Mouse (Mus musculus) adrenal gland, postnatal 36 days (tissue): ENCODE results near the gene Cyp2u1. TPM values are rescaled to one million over a fixed set of nuclear protein-coding genes. Genes with fewer than 3 reads are reported as not detected.

Experiments used
- DNase-seq, 2 experiments: peaks; one replicate each; pipeline ENCODE4 v3.0.0; 2021; ENCODE audit warnings: mixed read lengths in 1 of 2
- total RNA-seq, 2 experiments: library from RNA; stranded (reverse); gene quantifications; 2 replicates each; pipeline ENCODE4 v1.2.3; 2021

Gene Cyp2u1
- total RNA-seq, 2 experiments from 2014 or later: 7.9 to 22.7 TPM

DNA sequence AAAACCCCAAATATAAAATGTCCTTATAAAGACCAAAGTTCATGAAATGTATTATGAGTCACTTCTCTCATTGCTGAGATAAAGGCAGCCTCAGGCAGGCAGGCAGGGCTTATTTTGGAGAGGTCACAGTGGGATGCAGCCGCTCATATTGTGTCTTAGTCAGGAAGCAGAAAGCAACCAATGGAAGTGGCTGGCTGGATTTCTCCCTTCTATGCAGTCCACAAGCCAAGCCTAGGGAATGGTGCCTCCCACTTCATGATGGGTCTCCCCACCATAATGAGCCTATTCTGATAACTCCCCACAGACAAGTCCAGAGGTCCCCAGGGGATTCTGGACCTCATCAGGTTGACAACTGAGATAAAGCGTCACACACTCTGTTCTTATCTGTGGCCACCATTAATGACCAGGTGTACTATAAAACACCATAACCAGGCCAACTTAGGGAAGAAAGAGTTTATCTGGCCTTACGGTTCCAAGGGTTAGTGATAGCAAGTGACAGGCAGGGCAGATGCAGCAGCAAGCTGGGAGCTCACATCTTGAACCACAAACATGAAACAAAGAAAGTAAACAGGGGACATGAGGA, 47.5 kb downstream of the Cyp2u1 start:
- DNase-seq: peak in 1 of 2 experiments; percentile 32

DNA sequence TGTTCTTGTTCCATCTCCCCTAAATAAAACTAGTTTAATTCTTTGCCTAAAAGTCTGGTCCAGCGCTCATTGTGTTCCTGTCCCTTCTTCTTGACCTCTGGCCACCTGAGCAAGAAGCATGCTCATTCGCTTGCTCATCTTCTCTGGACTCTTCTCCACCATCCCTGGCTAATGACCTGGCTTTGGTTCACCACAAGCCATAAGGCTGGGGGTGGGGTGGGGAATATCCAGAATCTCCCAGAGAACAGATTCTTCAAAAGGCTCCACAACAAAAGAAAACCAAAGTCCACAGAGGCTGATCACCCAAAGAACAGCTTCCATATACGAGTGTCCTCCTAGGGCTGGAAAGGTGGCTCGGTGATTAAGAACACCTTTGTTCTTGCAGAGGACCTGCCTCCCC, 48.0 kb downstream of the Cyp2u1 start:
- no peak for DNase-seq

DNA sequence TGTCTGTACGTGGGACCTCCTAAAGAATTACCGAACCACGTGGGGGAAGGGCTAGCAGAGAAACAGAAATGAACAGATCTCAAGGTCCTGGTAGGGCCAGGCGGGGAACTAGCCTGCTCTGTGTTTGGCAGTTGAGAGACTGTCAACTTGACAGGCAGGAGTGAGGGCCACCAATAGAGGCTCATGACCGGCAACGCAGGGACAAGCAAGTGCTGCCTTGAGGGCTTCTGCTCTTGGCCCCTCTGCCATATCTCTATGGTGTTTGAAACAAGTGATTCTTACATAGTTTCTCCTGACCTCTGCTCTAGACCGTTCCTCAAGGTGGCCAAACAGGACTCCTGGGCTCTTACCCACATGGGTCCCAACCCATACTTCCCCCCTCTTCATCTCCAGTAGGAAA, 51.4 kb downstream of the Cyp2u1 start:
- no peak for DNase-seq

DNA sequence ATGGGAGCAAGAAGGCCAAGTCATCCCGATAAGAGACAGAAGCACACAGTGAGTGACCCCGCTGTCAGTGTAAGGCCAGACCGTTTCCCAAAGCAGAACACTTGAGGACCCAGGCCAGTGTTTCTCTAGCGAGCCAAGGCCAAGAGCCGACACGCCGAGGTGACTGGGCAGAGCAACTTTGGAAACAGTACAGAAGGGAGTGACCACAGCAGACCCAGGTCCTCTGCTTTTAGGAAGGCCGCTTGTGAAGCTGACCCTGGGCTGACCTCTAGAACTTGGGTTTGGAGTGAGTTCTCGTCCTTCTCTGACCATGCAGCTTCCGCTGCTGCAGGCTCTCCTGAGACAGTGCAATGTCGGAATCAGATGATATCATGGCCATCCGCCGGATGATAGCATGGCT, 52.0 kb downstream of the Cyp2u1 start:
- DNase-seq: peak; percentile 27 to 41

DNA sequence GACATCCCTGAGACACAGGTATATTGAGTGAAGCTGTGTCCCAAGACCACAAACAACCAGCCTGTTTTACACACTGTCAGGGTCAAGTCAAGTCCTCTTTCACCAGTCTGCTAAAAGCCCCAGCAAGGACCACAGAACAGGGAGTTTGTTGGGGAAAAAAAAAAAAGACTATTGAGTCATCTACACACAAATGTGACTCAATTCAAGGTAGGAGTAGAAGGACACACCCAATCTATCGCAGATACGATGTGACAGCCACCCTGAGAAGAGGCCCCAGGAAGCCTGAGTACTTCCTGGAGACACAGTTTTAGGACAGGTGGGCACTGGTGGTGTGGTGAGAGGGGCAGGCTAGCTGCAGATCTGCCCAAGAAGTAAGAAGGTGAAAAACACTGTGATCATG, 52.7 kb downstream of the Cyp2u1 start:
- no peak for DNase-seq

DNA sequence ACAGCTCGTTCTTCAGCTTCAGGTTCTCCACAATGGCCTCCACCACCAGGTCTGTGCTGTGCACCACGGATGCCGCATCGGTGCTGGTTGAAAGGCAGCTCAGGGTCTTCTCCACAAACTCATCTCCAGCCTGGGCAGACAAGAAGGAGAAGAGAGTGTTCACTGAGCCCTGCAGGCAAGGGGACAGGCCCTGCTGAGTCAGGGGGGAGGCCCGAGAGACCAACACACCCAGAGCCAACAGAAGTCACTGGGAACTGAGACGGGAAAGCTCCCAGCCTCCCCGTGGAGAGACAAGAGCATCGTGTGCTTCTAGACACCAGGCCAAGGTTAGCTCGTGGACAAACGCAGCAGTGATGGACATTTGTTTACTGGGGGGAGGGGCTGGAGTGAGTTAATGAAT, 54.6 kb downstream of the Cyp2u1 start:
- peak in 1 of 2 experiments; percentile 37 for DNase-seq

DNA sequence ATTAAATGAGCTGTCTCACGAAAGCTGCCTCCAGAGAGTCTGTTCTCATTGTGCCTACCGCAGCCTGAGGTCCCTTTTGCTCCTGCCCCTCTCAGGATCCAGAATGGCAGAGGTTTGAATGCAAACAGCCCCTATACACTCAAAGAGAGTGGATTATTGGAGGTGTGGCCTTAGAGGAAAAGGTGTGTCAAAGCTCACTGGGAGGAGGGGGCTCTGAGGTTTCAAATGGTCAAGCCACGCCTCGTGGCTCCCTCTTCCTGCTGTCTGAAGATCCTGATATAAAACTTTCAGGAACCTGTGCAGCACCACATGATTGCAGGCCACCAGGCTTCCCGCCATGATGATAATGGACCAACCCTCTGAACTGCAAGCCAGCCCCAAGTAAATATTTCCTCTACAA, 55.2 kb downstream of the Cyp2u1 start:
- no peak for DNase-seq

DNA sequence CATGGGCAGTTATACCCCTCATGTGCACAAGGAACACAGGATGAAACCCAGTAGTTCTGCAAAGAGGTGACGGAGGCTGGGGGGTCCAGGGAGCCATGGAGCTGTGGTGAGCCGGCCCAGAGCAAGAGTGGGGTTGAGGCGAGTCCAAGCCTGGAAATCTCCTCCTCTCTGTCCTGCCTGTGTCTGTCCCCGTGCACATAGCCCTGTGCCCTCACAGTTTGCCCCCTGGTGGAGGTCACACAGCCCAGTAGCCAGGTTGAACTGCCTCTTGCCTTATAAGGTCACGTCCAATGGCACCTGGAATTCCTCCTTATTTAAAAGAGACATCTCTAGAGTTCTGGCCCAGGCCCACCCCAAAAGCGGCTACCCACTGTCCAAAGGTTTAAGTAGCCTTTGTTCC, 55.6 kb downstream of the Cyp2u1 start:
- no peak for DNase-seq

DNA sequence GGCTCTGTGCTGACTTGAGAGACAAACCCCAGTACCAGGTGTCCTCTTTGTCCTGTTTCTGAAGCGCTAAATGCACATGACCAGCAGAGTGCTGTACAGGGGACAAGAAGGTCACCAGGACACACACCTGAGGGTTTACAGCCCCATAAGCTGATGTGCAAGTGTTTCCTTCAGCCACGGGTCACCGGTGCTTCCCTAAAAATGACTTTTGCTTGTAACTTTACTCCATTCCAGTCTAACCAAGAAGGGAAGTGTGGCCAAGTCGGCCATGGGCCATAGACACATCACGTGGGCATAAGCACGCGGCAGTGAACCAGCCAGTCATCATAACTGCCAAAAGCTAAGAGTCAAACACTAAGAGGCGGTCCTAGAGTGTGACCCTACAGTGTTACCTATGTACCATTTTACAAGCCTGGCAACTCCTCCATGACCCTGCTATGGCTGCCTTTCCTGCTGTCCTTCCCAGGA, 56.4 kb downstream of the Cyp2u1 start:
- peak; percentile 40 to 60 for DNase-seq

DNA sequence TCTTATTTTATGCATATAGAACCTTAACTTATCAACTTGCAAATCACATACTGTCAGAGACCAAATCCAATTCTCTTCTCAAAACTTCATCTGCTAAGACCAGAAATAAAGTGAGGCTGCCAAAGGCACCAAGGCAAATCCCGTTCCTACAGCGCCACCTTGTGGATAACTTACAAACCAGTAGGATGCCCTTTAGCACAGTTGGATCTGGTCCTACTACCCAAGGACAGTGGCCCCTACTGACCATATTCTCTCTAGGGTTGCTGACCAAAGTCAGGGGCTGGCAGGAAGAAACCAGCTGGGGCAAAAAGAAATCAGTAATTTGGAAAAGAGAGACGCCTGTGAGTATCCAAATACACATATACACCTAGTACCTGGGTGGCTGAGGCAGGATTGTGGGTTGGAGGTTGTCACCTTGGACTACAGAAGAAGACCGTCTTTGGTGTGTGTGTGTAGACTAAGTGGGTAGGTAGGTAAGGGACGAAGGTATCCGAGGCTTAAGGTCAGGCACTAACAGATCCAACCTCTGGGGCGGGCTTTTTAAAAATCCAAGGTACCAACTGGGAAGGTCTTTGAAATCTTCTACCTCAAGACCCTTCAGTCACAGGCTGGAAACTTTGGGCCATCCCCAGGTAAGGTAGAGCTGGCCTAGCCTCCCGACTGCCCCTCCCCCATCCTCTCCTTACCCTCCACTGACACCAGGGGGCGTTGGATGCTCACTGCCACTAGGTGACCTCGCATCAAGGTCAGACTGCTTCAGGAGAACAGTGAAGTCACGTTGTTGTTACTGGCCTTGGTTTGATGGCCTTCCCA, 57.1 kb downstream of the Cyp2u1 start:
- peak; percentile 74 to 81 for DNase-seq

Other genes starting within 250 kb of the Cyp2u1 start
- 10 to 100 TPM; 10.5 to 14.2 TPM for gene Lef1, start 192.8 kb downstream of the Cyp2u1 start, total RNA-seq
- gene Hadh, start 31.1 kb downstream of the Cyp2u1 start, total RNA-seq: 100 to 1,000 TPM; 430 to 487 TPM
- gene Sgms2, start 188.2 kb upstream of the Cyp2u1 start, total RNA-seq: 10 to 100 TPM in 1 of 2 experiments, 1 to 10 TPM in 1; 2.7 to 11.2 TPM